Mouse (Mus musculus) right cerebral cortex, postnatal 14 days (tissue): ENCODE results near the gene Myo5c.

ENCODE experiments used
- DNase-seq: peaks from one replicate; pipeline ENCODE4 v3.0.0; 2022

The Myo5c gene

GRCm38 (mm10) chr9:75231841-75232746 is at the start of gene Myo5c:
Gene Myo5c (plus strand): TSS chr9:75232020.
- DNase-seq, result no peak

- no peak for DNase-seq
These were observed 44.1 kb upstream of the Myo5c start for GRCm38 (mm10) chr9:75187646-75188260.

GRCm38 (mm10) chr9:75193858-75194257 is 38.0 kb upstream of the Myo5c start:
- no peak for DNase-seq

GRCm38 (mm10) chr9:75196335-75196734 is 35.5 kb upstream of the Myo5c start:
- no peak for DNase-seq

GRCm38 (mm10) chr9:75197297-75197696 is 34.5 kb upstream of the Myo5c start:
- no peak for DNase-seq

- no peak for DNase-seq
These were observed 30.3 kb upstream of the Myo5c start for GRCm38 (mm10) chr9:75201506-75201905.

GRCm38 (mm10) chr9:75202036-75202435 is 29.8 kb upstream of the Myo5c start:
- DNase-seq, result no peak

- no peak for DNase-seq
These were observed 22.6 kb upstream of the Myo5c start for GRCm38 (mm10) chr9:75209246-75209645.

- no peak for DNase-seq
These were observed 21.6 kb upstream of the Myo5c start for GRCm38 (mm10) chr9:75210269-75210668.

- no peak for DNase-seq
These were observed 16.9 kb upstream of the Myo5c start for GRCm38 (mm10) chr9:75214743-75215413.

- DNase-seq, result peak; percentile 55
These were observed 11.9 kb upstream of the Myo5c start for GRCm38 (mm10) chr9:75219942-75220341.

- DNase-seq, result no peak
These were observed 10.2 kb upstream of the Myo5c start for GRCm38 (mm10) chr9:75221420-75222287.

- no peak for DNase-seq
These were observed 1.0 kb downstream of the Myo5c start for GRCm38 (mm10) chr9:75232860-75233259.

GRCm38 (mm10) chr9:75234271-75234741 is 2.5 kb downstream of the Myo5c start:
- no peak for DNase-seq

GRCm38 (mm10) chr9:75234983-75235627 is 3.3 kb downstream of the Myo5c start:
- DNase-seq, result no peak

- no peak for DNase-seq
These were observed 3.9 kb downstream of the Myo5c start for GRCm38 (mm10) chr9:75235696-75236095.

GRCm38 (mm10) chr9:75236416-75237308 is 4.8 kb downstream of the Myo5c start:
- DNase-seq, result no peak

GRCm38 (mm10) chr9:75238179-75238578 is 6.4 kb downstream of the Myo5c start:
- no peak for DNase-seq

GRCm38 (mm10) chr9:75243052-75243451 is 11.2 kb downstream of the Myo5c start:
- DNase-seq, result no peak

GRCm38 (mm10) chr9:75243730-75244406 is 12.0 kb downstream of the Myo5c start:
- DNase-seq, result no peak
